Mouse (Mus musculus): ENCODE data around the gene Snx33.
"Not testable (repeated sequence)": the region's sequence is repeated elsewhere in the genome, so short reads cannot be mapped to it uniquely, and the experiment has no call there.

Snx33 gene

GRCm38 (mm10) chr9:56925291-56926024 is 2.7 kb downstream of the Snx33 start:
- no peak for DNase-seq (ENCODE audit: low spot score in 2 of 2)

GRCm38 (mm10) chr9:56924651-56925027 is 3.5 kb downstream of the Snx33 start:
- DNase-seq (ENCODE audit: low spot score in 2 of 2), result peak in 1 of 2 experiments; percentile 49

- DNase-seq (ENCODE audit: low spot score in 2 of 2), result no peak
Observed at GRCm38 (mm10) chr9:56923841-56924650, 4.1 kb downstream of the Snx33 start.

- no peak for DNase-seq (ENCODE audit: low spot score in 2 of 2)
Observed at GRCm38 (mm10) chr9:56922746-56923145, 5.4 kb downstream of the Snx33 start.

DNA sequence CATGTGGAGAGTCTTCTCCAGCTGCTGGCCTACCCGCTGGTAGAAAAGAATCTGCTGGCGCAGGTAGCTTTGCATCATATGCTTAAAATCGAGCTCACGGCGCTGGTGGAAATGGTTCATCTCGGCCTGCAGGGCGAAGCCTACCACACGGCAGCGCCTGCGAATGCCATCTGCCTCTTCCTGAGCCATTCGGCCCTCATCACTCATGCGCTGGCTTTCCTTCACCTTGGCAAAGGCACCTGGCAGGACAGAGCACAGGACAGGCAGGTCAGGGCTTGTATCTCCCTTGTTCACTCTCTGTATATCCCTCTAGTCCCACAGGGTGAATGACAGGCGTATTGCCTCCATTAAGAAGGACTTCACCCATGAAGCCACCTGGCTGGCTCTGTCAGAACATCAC is 9.7 kb downstream of the Snx33 start:
- DNase-seq (ENCODE audit: low spot score in 2 of 2), result no peak

DNA sequence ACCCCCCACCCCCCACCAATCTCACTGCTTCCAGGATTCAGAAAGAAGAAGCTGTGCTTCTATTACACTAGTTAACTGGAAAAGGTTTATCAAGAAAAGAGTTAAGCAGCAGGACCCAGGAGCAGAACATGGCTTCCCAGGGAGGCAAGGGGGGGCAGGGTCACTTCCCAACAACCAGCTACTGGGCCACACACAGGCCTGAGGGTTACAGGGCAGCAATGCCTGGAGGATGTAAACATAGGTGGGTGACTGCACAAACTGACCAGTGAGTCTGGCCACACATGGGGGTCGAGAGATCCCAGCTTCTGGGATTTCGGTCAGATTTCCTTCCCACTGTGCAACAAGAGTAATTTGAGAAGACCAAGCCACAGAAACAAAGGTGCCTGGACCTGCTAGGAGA is 11.0 kb downstream of the Snx33 start:
- no peak for DNase-seq (ENCODE audit: low spot score in 2 of 2)

DNA sequence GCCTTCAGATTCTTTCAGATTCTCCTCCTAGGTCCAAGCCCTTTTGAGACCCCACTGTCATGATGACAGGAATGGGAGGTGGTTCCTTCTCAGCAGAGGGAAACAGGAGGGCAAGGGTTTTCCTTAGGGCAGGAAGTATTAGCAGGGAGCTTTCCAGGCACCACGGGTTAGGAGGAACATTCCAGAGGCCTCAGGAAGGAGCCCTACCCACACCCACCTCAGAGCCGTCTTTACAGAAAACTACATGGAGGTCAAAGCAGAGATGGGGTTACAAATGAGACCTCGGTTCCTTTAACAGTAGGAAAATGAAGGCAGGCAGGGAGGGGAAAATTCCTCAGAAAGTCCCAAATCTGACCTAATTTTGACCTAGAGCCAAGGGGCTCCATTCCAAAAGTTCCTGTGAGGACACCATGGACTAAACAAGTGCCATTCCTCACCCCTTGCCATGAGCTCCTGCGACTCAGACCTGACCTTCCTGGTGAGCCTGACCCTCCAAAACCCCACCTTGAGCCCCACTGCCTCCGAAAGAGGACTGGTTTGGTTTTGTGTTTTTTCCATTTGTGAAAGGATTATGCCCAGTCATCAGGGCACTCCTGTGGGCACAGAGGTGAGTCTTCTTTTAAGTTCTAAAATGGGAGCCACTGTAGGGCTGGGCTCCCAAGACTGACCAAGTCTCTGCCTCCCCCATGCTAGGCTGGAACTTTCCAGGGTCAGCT is 12.3 kb downstream of the Snx33 start:
- no peak for DNase-seq (ENCODE audit: low spot score in 2 of 2)

DNA sequence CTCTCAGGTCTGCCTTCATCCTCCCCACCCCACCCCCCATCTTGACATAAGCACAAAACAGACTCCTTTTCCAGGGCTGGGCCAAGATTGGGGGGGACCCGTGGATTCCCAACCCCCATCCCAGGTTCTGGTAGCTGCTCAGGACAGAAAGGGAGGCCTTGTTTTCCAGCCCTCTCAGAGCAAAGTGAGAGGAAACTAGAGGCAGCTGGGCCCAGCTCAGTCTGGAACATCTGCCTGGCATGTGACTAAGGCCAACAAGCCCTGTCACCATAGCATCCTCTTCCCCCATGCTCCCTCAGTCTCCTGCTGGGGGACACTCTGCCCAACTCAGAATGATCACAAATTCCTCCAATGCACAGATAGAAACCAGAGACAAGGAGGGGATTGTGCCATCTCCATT is 13.1 kb downstream of the Snx33 start:
- no peak for DNase-seq (ENCODE audit: low spot score in 2 of 2)

GRCm38 (mm10) chr9:56913991-56914390 is 14.2 kb downstream of the Snx33 start:
- DNase-seq (ENCODE audit: low spot score in 2 of 2), result no peak

DNA sequence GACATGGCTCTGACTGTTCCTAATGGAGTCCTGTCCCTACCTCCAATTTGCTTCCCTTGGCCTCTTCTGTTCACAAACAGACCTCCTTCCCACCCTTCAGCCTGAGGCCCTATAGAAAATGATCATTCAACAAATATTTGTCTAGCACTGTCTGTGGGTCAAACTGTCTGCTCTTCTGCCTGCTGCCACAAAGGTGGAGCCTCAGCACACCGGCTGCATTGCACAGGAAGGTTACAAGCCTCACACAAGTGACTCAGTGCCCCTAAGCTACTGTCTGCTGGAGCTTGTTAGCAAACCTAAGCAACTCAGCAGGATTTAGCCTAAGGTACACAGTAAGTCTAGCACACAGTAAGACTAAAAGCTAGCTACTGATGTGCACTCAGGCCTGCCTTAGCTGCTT is 17.2 kb downstream of the Snx33 start:
- DNase-seq (ENCODE audit: low spot score in 2 of 2), result no peak

DNA sequence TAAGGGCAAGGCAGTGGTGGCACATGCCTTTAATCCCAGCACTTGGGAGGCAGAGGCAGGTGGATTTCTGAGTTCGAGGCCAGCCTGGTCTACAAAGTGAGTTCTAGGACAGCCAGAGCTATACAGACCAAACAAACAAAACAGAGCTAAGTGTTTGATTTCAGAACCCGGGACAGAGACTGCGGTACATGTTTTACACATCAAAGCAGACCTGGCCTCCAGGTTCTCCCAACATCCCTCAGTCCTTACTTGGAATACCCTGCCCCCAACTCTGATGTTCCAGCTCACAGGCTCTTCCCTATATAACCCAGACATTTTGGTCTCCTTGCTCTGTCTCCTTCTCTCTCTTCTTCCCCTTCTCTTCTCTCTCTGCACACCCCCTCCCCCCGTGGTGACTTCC is 18.2 kb downstream of the Snx33 start:
- not testable (repeated sequence) for DNase-seq (ENCODE audit: low spot score in 2 of 2)

DNA sequence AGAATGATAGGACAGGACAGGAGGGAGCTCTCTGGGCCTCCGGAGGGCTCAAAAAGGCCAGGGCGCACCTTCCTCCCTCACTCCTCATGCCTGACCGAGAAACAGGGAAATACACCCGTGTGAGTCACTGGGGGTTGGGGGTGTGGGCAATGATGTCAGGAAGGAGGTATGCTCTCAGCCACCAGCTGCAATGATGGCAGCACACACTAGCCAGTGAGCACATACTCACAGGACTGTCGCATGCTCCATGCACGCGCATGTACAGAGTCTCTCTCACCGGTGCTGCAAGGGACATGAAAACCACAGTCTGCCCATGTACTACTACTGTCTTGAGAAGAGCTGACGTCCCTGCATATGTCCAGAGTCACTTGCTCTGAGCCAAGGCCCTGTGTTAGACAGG is 20.6 kb downstream of the Snx33 start:
- DNase-seq (ENCODE audit: low spot score in 2 of 2), result no peak

DNA sequence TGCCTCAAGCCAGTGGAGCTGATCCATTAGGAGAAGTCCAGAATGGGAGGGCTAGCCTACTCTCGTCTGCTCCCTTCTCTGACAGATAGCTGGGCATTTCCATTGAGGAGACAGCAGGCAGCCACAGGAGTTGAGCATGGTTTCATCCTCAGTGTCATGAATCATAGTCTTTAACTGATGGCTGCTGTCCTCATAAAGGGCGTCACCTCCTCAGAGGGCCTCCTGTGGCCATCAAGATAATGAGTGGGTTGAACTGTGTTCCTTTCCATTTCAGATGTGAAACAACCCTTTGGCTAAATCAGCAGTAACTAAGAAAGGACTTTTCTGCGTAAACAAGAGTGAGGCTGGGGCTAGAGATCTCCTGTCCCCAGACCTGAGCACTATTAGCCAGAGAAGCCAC is 24.5 kb downstream of the Snx33 start:
- DNase-seq (ENCODE audit: low spot score in 2 of 2), result no peak

DNA sequence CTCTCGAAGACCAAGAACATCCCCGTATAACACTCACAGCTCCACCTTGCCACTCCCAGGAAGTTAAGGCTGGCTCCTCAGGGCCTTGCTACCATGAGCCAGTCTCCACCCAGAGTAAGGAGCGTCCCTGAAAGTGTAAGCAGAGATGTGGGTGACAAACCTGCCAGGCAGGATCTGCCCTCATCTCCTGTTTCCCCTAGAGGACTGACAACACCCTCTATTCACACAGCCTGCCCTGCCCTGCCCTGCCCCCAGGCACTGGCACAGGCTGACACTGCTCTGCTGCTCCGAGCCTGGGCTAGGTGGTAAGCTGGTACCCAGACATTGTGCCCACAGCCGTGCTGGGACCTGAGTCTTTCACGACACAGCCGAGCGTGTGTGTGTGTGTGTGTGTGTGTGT is 27.0 kb downstream of the Snx33 start:
- DNase-seq (ENCODE audit: low spot score in 2 of 2), result no peak

- DNase-seq (ENCODE audit: low spot score in 2 of 2), result no peak
Observed at GRCm38 (mm10) chr9:56900571-56900970, 27.6 kb downstream of the Snx33 start.

DNA sequence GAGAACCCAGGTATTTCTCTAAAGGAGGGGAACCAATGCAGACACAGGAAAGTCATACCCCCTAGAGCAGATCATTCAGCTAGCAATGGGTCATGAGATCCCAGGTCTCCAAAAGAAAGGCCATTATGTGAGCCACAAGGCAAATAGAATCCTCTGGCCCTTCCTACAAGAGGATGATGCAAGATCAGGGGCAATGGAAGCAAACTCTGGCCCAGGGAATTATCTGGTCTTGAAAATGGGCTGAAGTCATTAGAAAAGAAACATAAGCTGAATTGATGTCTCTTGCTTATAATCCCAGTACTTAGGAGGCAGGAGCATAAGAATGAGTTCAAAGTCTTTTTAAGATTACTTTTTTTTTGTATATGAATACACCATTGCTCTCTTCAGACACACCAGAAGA is 28.1 kb downstream of the Snx33 start:
- DNase-seq (ENCODE audit: low spot score in 2 of 2), result no peak

DNA sequence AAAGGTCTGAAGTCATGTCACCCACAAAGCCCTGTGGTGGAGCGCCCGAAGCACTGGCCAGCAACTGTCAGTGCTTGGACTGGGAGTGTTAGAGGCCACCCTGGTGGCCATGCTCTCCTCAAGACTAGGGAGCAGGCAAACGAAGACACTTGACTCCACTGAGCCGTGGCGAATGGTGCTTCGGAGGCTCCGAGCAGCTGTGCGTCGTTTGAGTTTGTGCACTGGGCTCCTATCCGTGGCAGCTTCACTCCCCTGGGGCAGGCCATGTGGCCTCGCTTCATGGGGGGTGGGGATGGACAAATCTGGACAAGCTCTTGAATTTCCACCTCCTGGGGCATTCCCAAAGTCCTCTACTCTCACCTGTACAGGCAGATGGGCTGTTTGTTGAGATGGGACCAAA is 28.8 kb downstream of the Snx33 start:
- DNase-seq (ENCODE audit: low spot score in 2 of 2), result no peak

DNA sequence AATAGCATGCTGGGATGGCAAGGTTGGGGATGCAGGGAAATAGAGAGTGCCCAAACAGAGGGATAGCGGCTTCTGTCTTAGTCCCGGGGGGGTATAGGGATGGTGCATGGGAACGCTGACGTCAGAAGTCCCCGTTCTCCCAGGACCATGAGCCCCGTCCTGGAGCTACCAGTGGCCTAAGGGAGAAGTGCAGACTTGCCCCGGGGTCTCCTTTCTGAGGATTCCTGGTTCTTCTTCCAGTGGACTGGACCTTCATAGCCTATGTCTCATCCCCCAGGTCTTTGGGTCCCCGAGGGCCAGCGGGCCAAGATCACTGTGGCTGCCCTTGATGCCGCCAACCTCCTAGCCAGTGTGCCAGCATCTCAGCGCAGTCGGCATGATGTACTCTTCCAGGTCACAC is 31.4 kb downstream of the Snx33 start:
- no peak for DNase-seq (ENCODE audit: low spot score in 2 of 2)

- no peak for DNase-seq (ENCODE audit: low spot score in 2 of 2)
Observed at GRCm38 (mm10) chr9:56894006-56894405, 34.2 kb downstream of the Snx33 start.

DNA sequence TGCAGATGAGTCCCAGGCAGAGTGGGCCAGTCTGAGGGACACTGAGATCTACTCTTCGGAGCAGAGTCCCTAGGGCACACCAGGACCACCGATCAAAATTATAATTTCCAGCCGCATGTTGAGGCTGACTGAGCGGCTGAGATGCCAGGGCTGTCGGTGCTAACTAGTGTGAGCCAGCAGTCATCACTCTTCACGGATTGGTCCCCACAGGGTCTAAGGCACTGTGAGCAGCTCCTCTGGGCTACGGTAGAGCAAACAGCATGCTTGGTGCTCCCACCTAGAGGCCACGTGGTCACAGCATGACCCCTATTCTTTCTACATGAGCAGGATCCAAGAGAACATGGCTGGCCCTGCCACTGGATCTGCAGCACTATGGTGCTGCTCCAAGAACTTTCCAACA is 34.9 kb downstream of the Snx33 start:
- no peak for DNase-seq (ENCODE audit: low spot score in 2 of 2)

DNA sequence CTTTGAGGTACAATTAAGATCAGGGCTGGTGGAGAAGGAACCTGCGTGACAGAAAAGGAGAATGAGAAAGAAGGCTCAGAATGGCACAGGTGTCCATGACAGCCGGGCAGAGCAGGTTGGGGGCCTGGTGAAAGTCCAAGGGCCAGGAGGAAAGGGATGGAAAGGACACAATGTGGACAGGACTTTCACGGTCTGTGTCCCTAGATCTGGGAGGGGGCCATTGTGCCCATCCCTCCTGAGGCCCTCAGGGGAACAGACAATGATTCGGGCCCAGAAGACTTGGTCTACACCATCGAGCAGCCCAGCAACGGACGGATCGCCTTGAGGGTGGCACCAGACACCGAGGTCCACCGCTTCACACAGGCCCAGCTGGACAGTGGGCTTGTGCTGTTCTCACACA is 36.1 kb downstream of the Snx33 start:
- DNase-seq (ENCODE audit: low spot score in 2 of 2), result no peak

GRCm38 (mm10) chr9:56891517-56892011 is 36.6 kb downstream of the Snx33 start:
- DNase-seq (ENCODE audit: low spot score in 2 of 2), result peak in 1 of 2 experiments; percentile 82

Data from left cerebral cortex, adult 9 months (tissue).